Mouse (Mus musculus) heart, postnatal 0 days (tissue): Measurements from ENCODE around the gene Itpripl2. TPM values are rescaled to one million over a fixed set of nuclear protein-coding genes. Genes with fewer than 3 reads are reported as not detected.

Source experiments
- ATAC-seq: fragments of 200-750 bp; cut with Nextera tagmentation; 2 replicates; pipeline ENCODE4 v1.8.0; 2017; ENCODE audit warnings: low read depth, moderate number of reproducible peaks, moderate library complexity; ENCODE audit not compliant: insufficient read depth
- DNase-seq: peaks from one replicate; pipeline ENCODE4 v3.0.0-alpha.2; 2016; ENCODE audit warnings: low spot score
- H3K27ac ChIP-seq: fragments of 300-500 bp; sonication (generic); 2 replicates; pipeline ENCODE4 v1.5.1; 2014; ENCODE audit warnings: low read depth, mild to moderate bottlenecking
- H3K27me3 ChIP-seq: fragments of 300-500 bp; sonication (generic); 2 replicates; pipeline ENCODE4 v1.6.1; 2014; ENCODE audit warnings: low read length, mixed read lengths; ENCODE audit not compliant: control insufficient read depth, insufficient read depth
- H3K36me3 ChIP-seq: fragments of 300-500 bp; sonication (generic); replicated peaks from 2 replicates; pipeline ENCODE4 v1.6.1; 2014; ENCODE audit warnings: low read length, mixed read lengths; ENCODE audit not compliant: control insufficient read depth, insufficient read depth
- H3K4me1 ChIP-seq: fragments of 300-500 bp; sonication (generic); 2 replicates; pipeline ENCODE4 v1.6.1; 2014; ENCODE audit warnings: antibody characterized with exemption; ENCODE audit not compliant: control insufficient read depth, insufficient read depth
- H3K4me2 ChIP-seq: fragments of 300-500 bp; sonication (generic); 2 replicates; pipeline ENCODE4 v1.6.1; 2014; ENCODE audit warnings: low read depth, mild to moderate bottlenecking, low read length, moderate library complexity
- H3K4me3 ChIP-seq: fragments of 300-500 bp; sonication (generic); 2 replicates; pipeline ENCODE4 v1.5.1; 2014; ENCODE audit warnings: low read depth, low read length
- H3K9ac ChIP-seq: fragments of 300-500 bp; sonication (generic); replicated peaks from 2 replicates; pipeline ENCODE4 v1.6.1; 2014; ENCODE audit warnings: low read depth, low read length, mixed read lengths
- H3K9me3 ChIP-seq: fragments of 300-500 bp; sonication (generic); replicated peaks from 2 replicates; pipeline ENCODE4 v1.6.1; 2016; ENCODE audit warnings: low read length; ENCODE audit not compliant: control insufficient read depth
- CTCF ChIP-seq: IDR thresholded peaks from 2 replicates; pipeline ENCODE4 v1.5.1; 2016; ENCODE audit warnings: antibody characterized with exemption, control low read depth, low read depth
- EP300 ChIP-seq: IDR thresholded peaks from 2 replicates; pipeline ENCODE4 v1.6.1; 2016; ENCODE audit warnings: antibody characterized with exemption, low read depth
- WGBS: fragments of 180-500 bp; shearing (Covaris S2); extraction: QIAGEN DNeasy Blood & Tissue Kit; methylation state at CpG from one replicate; pipeline ENCODE4 v1.1.7; 2014; 5-methylcytosine and 5-hydroxymethylcytosine counted together
- polyA plus RNA-seq: library from polyadenylated mRNA; unstranded; fragments of >200 nt; fragmentation: Nextera tagmentation; extraction: Ambion mirVana; gene quantifications from 2 replicates; pipeline ENCODE4 v1.2.1, GENCODE M21; 2015
- total RNA-seq: library from RNA; depleted of rRNA; stranded (reverse); fragments of >200 nt; gene quantifications from 2 replicates; pipeline ENCODE4 v1.2.3, GENCODE M21; 2014; ENCODE audit warnings: low replicate concordance

Gene Itpripl2
- total and polyA plus RNA-seq, 2 experiments from 2014 or later, result 3.9 to 31.6 TPM

- DNase-seq, result no peak
- Histone ChIP-seq H3K27ac (no peak overlapping the region), H3K27me3 (no peaks in the 10 kb centered on the region), H3K9ac (no peak overlapping the region), H3K9me3 (no peaks in the 10 kb centered on the region), H3K4me3 (no peak overlapping the region), H3K4me1 (0 out of 2 replicates have a peak, but pooled peaks cover under 1% of the 10 kb centered on the region), H3K4me2 (no peak overlapping the region), H3K36me3 (peaks cover 66% of the 10 kb centered on the region)
- TF ChIP-seq CTCF (no peak), EP300 (no peak)
- no peak for ATAC-seq
- 80% methylated on average over 4 of the region's 4 CpGs for WGBS
Observed at GRCm38 (mm10) chr7:118526967-118527366, 35.2 kb upstream of the Itpripl2 start.

- DNase-seq (no peak), ATAC-seq (no peak)
- Histone ChIP-seq H3K9me3 (no peaks in the 10 kb centered on the region), H3K27me3 (0 out of 2 replicates have a peak, but pooled peaks cover 3% of the 10 kb centered on the region), H3K4me1 (no peaks in the 10 kb centered on the region), H3K9ac (no peak overlapping the region), H3K36me3 (peaks cover 41% of the 10 kb centered on the region), H3K27ac (no peak overlapping the region), H3K4me2 (no peak overlapping the region), H3K4me3 (no peak overlapping the region)
- TF ChIP-seq CTCF, result no peak
- TF ChIP-seq EP300, result no peak
- 54% methylated on average over 5 of the region's 5 CpGs for WGBS
Observed at GRCm38 (mm10) chr7:118522077-118522476, 30.3 kb upstream of the Itpripl2 start.

GRCm38 (mm10) chr7:118519661-118520060 is 27.9 kb upstream of the Itpripl2 start:
- Histone ChIP-seq H3K9ac (no peak overlapping the region), H3K27me3 (0 out of 2 replicates have a peak, but pooled peaks cover 3% of the 10 kb centered on the region), H3K9me3 (no peaks in the 10 kb centered on the region), H3K4me3 (no peak overlapping the region), H3K4me2 (no peak overlapping the region), H3K27ac (no peak overlapping the region), H3K36me3 (peaks cover 18% of the 10 kb centered on the region), H3K4me1 (no peaks in the 10 kb centered on the region)
- DNase-seq (no peak), ATAC-seq (no peak)
- TF ChIP-seq CTCF (no peak), EP300 (no peak)
- 52% methylated on average over 8 of the region's 8 CpGs for WGBS

GRCm38 (mm10) chr7:118518687-118519086 is 26.9 kb upstream of the Itpripl2 start:
- Histone ChIP-seq H3K4me1 (no peaks in the 10 kb centered on the region), H3K9me3 (no peaks in the 10 kb centered on the region), H3K27me3 (0 out of 2 replicates have a peak, but pooled peaks cover 3% of the 10 kb centered on the region), H3K4me3 (no peak overlapping the region), H3K4me2 (no peak overlapping the region), H3K9ac (no peak overlapping the region), H3K27ac (no peak overlapping the region), H3K36me3 (peaks cover 11% of the 10 kb centered on the region)
- TF ChIP-seq CTCF, result peak; percentile 90
- no peak for TF ChIP-seq EP300
- under 1% methylated on average over 18 of the region's 18 CpGs for WGBS
- DNase-seq (peak; percentile 50), ATAC-seq (peak; percentile 73)

- no peak overlapping the region for H3K4me3 ChIP-seq
- TF ChIP-seq CTCF, result peak; percentile 59
- TF ChIP-seq EP300, result no peak
- peaks cover 8% of the 10 kb centered on the region; the same call in 1 of the 2 replicates for H3K36me3 ChIP-seq
- no peaks in the 10 kb centered on the region for H3K4me1 ChIP-seq
- H3K27ac ChIP-seq, result no peak overlapping the region
- H3K27me3 ChIP-seq, result 0 out of 2 replicates have a peak, but pooled peaks cover 3% of the 10 kb centered on the region
- ATAC-seq (no peak), DNase-seq (peak; percentile 24)
- 68% methylated on average over 2 of the region's 2 CpGs for WGBS
- H3K9ac ChIP-seq, result no peak overlapping the region
- no peak overlapping the region for H3K4me2 ChIP-seq
- no peaks in the 10 kb centered on the region for H3K9me3 ChIP-seq
Observed at GRCm38 (mm10) chr7:118517819-118518218, 26.0 kb upstream of the Itpripl2 start.

- 0 out of 2 replicates have a peak, but pooled peaks cover 6% of the 10 kb centered on the region for H3K4me1 ChIP-seq
- no peaks in the 10 kb centered on the region for H3K36me3 ChIP-seq
- 33% methylated on average over 7 of the region's 7 CpGs for WGBS
- ATAC-seq, result no peak
- no peak overlapping the region for H3K4me2 ChIP-seq
- no peak overlapping the region for H3K4me3 ChIP-seq
- no peak overlapping the region for H3K9ac ChIP-seq
- H3K27ac ChIP-seq, result no peak overlapping the region
- no peaks in the 10 kb centered on the region for H3K27me3 ChIP-seq
- H3K9me3 ChIP-seq, result no peaks in the 10 kb centered on the region
- DNase-seq, result no peak
- TF ChIP-seq EP300, result no peak
- TF ChIP-seq CTCF, result no peak
Observed at GRCm38 (mm10) chr7:118508556-118508955, 16.8 kb upstream of the Itpripl2 start.
